Mouse (Mus musculus): ENCODE results near the gene Olfr706.
"Not testable (repeated sequence)": the region's sequence is repeated elsewhere in the genome, so short reads cannot be mapped to it uniquely, and the experiment has no call there.

Gene Olfr706

GRCm38 (mm10) chr7:106888062-106888461 lies at the start of gene Olfr706:
Gene Olfr706 (minus strand): TSS chr7:106888162.
- in situ Hi-C loops (cut with MseI, MboI) = no loop called here

DNA sequence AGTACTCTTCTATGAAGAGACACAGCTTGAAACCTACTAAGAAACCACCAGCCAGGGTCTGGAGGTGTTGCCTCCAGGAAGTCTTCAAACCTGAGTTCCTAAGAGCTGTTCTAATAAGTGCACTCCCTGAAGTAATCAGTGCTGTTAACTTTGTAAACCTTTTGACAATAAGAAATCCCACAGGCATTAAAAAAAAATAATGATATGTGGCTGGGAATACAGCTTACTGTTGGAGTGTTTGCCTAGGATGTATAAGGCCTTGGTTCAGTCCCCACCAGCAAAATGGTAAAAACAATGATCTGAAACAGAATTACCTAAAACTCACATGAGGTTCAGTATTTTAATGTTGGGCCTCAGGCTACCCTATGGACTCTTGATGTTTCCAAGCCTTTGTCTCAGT lies 44.2 kb upstream of the Olfr706 start, which contains the start of gene Olfr709-ps1:
Gene Olfr709-ps1, minus strand, starts transcription at position 101 of the 400 bp plus-strand sequence.
- in situ Hi-C loops (cut with MseI, MboI) = no loop called here

GRCm38 (mm10) chr7:106920961-106921360 lies 33.0 kb upstream of the Olfr706 start:
- in situ Hi-C loops (cut with MseI, MboI) = not testable (repeated sequence)

DNA sequence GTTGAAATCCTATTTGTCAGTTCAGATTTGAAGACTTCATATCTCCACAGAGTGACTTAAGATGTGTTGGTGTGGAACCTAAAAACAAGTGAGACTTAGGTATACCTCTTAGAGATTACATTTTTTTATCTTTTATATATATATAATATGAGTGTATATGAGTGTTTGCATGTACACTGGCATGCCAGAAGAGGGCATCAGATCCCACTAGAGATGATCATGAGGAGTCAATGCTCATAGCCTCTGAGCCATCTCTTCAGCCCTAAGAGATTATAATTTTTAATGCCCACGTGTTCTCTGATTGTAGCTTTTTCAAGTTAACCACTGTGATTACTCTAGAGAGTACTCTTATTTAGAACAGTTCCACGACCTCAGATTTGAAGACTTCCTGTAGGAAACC lies 19.7 kb upstream of the Olfr706 start, which contains the start of gene Olfr1532-ps1:
Gene Olfr1532-ps1, plus strand, starts transcription at position 326 of the 400 bp plus-strand sequence.
- in situ Hi-C loops (cut with MseI, MboI) = no loop called here

DNA sequence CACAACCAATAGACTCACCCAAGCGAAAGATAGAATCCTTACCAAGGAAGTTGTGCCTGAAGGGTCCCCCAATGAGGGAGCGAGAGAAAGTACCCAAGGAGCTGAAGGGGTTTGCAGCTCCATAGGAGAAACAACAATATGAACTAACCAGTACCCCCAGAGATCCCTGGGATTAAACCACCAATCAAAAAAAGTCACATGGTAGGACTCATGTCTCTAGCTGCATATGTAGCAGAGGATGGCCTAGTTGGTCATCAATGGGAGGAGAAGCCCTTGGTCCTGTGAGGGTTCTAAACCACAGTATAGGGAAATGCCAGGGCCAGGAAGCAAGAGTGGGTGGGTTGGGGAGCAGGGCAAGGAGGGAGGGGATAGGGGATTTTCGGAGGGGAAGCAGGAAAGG lies 13.2 kb upstream of the Olfr706 start, which contains the start of gene Olfr707:
Gene Olfr707, minus strand, starts transcription at position 101 of the 400 bp plus-strand sequence.
- in situ Hi-C loops (cut with MseI, MboI) = not testable (repeated sequence)

DNA sequence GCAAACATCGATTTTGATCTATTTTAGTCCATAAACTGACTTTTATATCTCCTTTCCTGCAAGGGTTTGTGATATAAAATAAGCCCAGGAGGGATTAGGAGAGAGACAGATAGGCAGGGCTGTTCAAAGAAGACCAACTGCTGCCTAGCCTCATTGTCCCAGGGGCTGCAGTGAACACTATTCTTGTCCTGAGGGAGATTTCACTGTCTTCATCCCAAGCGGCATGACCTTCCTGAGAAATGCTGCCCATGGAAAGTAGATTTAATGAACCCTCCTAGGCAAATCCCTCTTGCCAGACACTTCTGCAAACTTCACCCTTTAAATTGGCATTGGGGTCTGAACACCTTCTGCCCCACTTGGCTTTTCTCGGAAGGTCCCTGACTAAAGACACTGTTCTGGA lies 11.2 kb downstream of the Olfr706 start, which contains the start of gene Olfr705:
Gene Olfr705, minus strand, starts transcription at position 101 of the 400 bp plus-strand sequence.
- in situ Hi-C loops (cut with MseI, MboI) = no loop called here

GRCm38 (mm10) chr7:106862885-106863284 lies 25.1 kb downstream of the Olfr706 start, which contains the start of gene Olfr704:
Gene Olfr704 (plus strand): TSS chr7:106863185.
- in situ Hi-C loops (cut with MseI, MboI) = no loop called here

DNA sequence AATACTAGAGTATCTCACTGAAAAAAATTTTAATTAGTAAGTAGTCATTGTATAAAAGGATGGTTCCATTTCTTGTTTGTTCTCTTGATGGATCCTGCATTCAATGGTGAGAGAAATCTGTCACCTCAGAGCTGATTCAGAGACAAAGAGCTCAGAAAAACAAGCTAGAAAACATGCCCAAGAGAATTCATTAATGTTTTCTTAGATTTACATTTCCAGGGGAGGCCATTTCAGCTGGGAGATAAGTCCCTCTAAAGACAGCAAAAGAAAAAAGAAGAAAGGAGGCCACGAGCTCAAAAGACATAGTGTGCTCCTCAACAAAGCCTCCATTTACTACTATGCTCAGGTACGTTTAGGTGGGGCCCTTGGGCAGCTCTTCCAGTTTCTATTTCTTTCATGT lies 44.9 kb downstream of the Olfr706 start, which contains the start of gene Olfr703:
Gene Olfr703, plus strand, starts transcription at position 301 of the 400 bp plus-strand sequence.
- in situ Hi-C loops (cut with MseI, MboI) = no loop called here

GRCm38 (mm10) chr7:106833793-106834192 lies 54.2 kb downstream of the Olfr706 start, which contains the start of gene Olfr702:
Gene Olfr702 (minus strand): TSS chr7:106833893.
- in situ Hi-C loops (cut with MseI, MboI) = no loop called here

Data from mouse trophoblast stem cell (cell line).